Mouse (Mus musculus) heart, adult 2 months (tissue): ENCODE data around the gene Crim1.

Experiments used
- CTCF ChIP-seq: fragments of 200-600 bp; IDR thresholded peaks from 2 replicates; pipeline ENCODE4 v1.8.1; 2022; ENCODE audit warnings: antibody characterized with exemption, mild to moderate bottlenecking, moderate library complexity
- EP300 ChIP-seq: fragments of 200-500 bp; IDR thresholded peaks from 2 replicates; pipeline ENCODE4 v1.6.1; 2011; ENCODE audit warnings: low read depth, low read length, control low read depth; ENCODE audit not compliant: insufficient read depth
- POLR2A ChIP-seq: fragments of 200-500 bp; IDR thresholded peaks from 2 replicates; pipeline ENCODE4 v1.6.1; 2011; ENCODE audit warnings: mild to moderate bottlenecking, low read depth, low read length, control low read depth; ENCODE audit not compliant: insufficient read depth

DNA sequence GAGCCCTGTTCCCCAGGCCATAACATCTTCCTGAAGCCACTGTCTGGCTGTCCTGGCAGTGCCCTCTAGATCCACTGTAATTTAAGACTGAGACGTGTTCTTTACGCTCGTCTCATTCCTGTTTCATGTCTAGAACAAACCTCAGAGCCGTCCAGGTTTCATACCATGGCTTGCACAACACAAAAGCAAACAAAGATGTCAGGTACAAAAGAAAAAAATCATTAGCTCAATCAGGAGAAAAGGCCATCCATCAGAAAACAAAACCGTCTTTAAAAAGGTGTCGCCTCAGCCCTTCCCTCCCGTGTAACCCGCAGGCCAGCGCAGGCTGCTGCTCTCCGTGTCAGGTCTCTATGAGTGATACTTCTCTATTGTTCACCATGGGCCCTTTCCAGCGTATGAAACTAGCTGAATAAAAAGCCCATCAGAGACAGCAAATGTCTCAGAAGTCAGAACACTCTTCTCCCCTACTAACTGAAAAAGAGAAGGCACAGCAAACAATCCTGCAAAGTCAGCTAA is 179.7 kb downstream of the Crim1 start:
- no peak for TF ChIP-seq CTCF
- no peak for TF ChIP-seq POLR2A
- TF ChIP-seq EP300 = no peak
